Mouse (Mus musculus): ENCODE results near the gene Olfr1238. TPM values are rescaled to one million over a fixed set of nuclear protein-coding genes. Genes with fewer than 3 reads are reported as not detected.

Gene Olfr1238
- not detected for total RNA-seq (2021)

DNA sequence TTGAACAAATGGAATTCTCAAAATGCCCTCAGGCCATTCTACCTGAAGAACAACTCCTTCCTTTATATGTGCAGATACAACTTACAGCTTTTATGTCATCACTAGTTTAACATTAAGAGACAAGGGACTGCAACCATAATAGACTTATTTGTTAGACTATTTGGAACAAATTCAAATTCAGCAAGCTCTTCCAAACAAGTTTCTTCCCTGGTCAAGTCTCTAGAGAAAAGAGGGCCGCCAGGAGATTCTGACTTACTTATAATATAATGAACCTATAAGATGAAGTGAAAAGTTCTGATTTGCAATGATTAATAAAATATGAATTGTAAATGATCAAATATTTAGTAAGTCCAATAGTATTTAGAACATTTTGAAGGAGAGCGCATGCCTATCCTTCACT, at the start of gene Olfr1238:
Olfr1238 (minus strand) TSS at position 101 of the 400 bp plus-strand sequence.
- intact Hi-C loops (cut with DNase I): no loop called here

DNA sequence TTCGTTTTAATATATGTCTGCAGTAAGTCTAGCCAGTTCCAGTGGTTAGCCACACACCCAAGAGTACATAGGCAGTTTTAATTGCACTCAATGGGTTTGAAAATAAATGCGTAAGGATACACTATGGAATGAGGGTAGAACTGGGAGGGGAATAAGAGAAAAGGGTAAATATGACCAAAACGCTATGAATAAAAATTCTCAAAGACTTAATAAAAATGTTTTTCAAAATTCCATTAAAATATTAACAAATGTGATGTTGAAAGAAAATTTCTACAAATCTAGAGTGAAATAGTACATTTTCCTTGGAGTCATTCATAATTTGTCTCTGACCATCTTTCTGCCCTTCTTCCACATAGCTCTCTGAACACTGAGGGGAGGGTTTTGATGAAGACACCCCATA, 33.4 kb upstream of the Olfr1238 start, which contains the start of gene Olfr1240:
Olfr1240 (minus strand) TSS at position 101 of the 400 bp plus-strand sequence.
- intact Hi-C loops (cut with DNase I): no loop called here
- DNase-seq: no peak

More for the DNA sequence above, at the start of gene Olfr1238:
- DNase-seq: no peak

- DNase-seq: no peak
- intact Hi-C loops (cut with DNase I): no loop called here
Measured at GRCm38 (mm10) chr2:89420307-89420706, 10.8 kb upstream of the Olfr1238 start, which contains the start of gene Olfr1239. Gene Olfr1239 (minus strand): TSS chr2:89420407.

DNA sequence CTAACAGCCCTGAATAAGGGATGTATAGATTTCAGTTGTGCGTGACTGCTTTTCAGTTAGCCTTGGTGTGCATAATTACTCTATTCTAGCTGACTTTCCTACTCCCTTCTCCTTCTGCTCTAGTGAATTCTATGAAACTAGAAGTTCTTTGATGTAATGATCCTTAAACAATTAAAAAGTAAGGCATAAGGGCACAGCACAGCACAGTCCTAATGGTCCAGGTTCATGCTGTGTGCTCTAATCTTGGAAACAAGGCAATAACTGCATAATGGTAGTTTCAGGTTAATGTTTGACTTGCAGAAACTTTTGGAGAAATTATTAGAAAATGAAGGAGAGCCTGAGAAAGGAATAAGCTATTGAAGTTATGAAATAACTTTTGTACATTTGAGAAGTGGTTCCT, 5.1 kb upstream of the Olfr1238 start:
- no peak for DNase-seq
- intact Hi-C loops (cut with DNase I): no loop called here

GRCm38 (mm10) chr2:89400882-89401281, 8.6 kb downstream of the Olfr1238 start:
- intact Hi-C loops (cut with DNase I): no loop called here

DNA sequence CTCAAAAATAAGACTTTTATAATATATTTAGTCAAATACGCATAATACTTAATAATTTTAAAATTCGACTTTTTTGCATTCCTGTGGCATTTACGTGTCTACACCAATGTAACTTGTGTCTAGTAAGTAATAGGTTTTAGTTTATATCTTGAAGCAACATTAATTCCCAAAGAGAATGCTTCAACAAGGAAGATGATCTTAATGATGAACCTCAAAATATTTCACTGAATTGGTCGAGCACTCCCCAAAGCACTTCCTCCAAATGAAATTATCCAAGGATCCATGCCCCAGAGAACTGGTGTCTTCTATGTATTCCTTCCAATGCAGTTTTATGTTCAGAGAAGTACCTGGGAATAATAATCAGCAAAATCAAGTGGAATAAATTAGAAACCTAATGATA, 44.7 kb downstream of the Olfr1238 start, which contains the start of gene Olfr1234:
Olfr1234 (minus strand) TSS at position 101 of the 400 bp plus-strand sequence.
- intact Hi-C loops (cut with DNase I): no loop called here
- no peak for DNase-seq

More at GRCm38 (mm10) chr2:89400882-89401281, 8.6 kb downstream of the Olfr1238 start:
- no peak for DNase-seq

Other genes starting within 250 kb of the Olfr1238 start
- gene Olfr1224-ps1, start 245.6 kb downstream of the Olfr1238 start, total RNA-seq (2021): not detected
- not detected for gene Olfr1225, start 235.0 kb downstream of the Olfr1238 start, total RNA-seq (2021)
- not detected for gene Olfr1226, start 209.6 kb downstream of the Olfr1238 start, total RNA-seq (2021)
- gene Olfr1228, start 155.6 kb downstream of the Olfr1238 start, total RNA-seq (2021): not detected
- not detected for gene Olfr1229, start 121.7 kb downstream of the Olfr1238 start, total RNA-seq (2021)
- not detected for gene Olfr1230, start 112.4 kb downstream of the Olfr1238 start, total RNA-seq (2021)
- gene Olfr1231, start 102.6 kb downstream of the Olfr1238 start, total RNA-seq (2021): not detected
- gene Olfr1232, start 80.0 kb downstream of the Olfr1238 start, total RNA-seq (2021): not detected
- not detected for gene Olfr1233, start 67.3 kb downstream of the Olfr1238 start, total RNA-seq (2021)
- gene Olfr1234, start 44.8 kb downstream of the Olfr1238 start, total RNA-seq (2021): not detected
- gene Olfr1239, start 10.7 kb upstream of the Olfr1238 start, total RNA-seq (2021): not detected
- gene Olfr1240, start 33.3 kb upstream of the Olfr1238 start, total RNA-seq (2021): not detected
- not detected for gene Olfr1241, start 77.5 kb upstream of the Olfr1238 start, total RNA-seq (2021)
- gene Olfr1242, start 88.7 kb upstream of the Olfr1238 start, total RNA-seq (2021): not detected
- gene Olfr1243, start 121.8 kb upstream of the Olfr1238 start, total RNA-seq (2021): not detected
- not detected for gene Olfr1245, start 168.8 kb upstream of the Olfr1238 start, total RNA-seq (2021)
- not detected for gene Olfr1246, start 183.5 kb upstream of the Olfr1238 start, total RNA-seq (2021)
- gene Olfr1247, start 204.5 kb upstream of the Olfr1238 start, total RNA-seq (2021): under 1 TPM in 1 of 2 experiments, not detected in 1; 0.05 TPM
- not detected for gene Olfr1248, start 208.6 kb upstream of the Olfr1238 start, total RNA-seq (2021)
- gene Olfr1249, start 225.3 kb upstream of the Olfr1238 start, total RNA-seq (2021): not detected

All from heart, postnatal 10 days (tissue).